Mouse (Mus musculus) thymus, postnatal 36 days (tissue): Measurements from ENCODE around the gene Itga8.

Source experiments
- DNase-seq, 2 experiments: peaks; one replicate each; pipeline ENCODE4 v3.0.0; 2022; ENCODE audit warnings: mixed read lengths in 2 of 2

The Itga8 gene

GRCm38 (mm10) chr2:12293458-12293857 is 8.3 kb downstream of the Itga8 start:
- DNase-seq, result no peak

GRCm38 (mm10) chr2:12292023-12292820 is 9.5 kb downstream of the Itga8 start:
- DNase-seq, result no peak

- DNase-seq, result no peak
Measured at GRCm38 (mm10) chr2:12290235-12290634, 11.5 kb downstream of the Itga8 start.

- DNase-seq, result no peak
Measured at GRCm38 (mm10) chr2:12287831-12288230, 13.9 kb downstream of the Itga8 start.

GRCm38 (mm10) chr2:12280664-12281063 is 21.1 kb downstream of the Itga8 start:
- DNase-seq, result no peak

- no peak for DNase-seq
Measured at GRCm38 (mm10) chr2:12279070-12279612, 22.6 kb downstream of the Itga8 start.

GRCm38 (mm10) chr2:12256635-12257317 is 44.9 kb downstream of the Itga8 start:
- no peak for DNase-seq

GRCm38 (mm10) chr2:12255901-12256300 is 45.8 kb downstream of the Itga8 start:
- DNase-seq, result no peak

GRCm38 (mm10) chr2:12235345-12235744 is 66.4 kb downstream of the Itga8 start:
- no peak for DNase-seq

GRCm38 (mm10) chr2:12229721-12230120 is 72.0 kb downstream of the Itga8 start:
- no peak for DNase-seq

GRCm38 (mm10) chr2:12228335-12228734 is 73.4 kb downstream of the Itga8 start:
- DNase-seq, result no peak

- DNase-seq, result no peak
Measured at GRCm38 (mm10) chr2:12227243-12227642, 74.5 kb downstream of the Itga8 start.

GRCm38 (mm10) chr2:12226367-12226766 is 75.4 kb downstream of the Itga8 start:
- DNase-seq, result no peak

GRCm38 (mm10) chr2:12221671-12222070 is 80.1 kb downstream of the Itga8 start:
- no peak for DNase-seq

- no peak for DNase-seq
Measured at GRCm38 (mm10) chr2:12213464-12213790, 88.3 kb downstream of the Itga8 start.

- no peak for DNase-seq
Measured at GRCm38 (mm10) chr2:12212662-12213463, 88.9 kb downstream of the Itga8 start.

- DNase-seq, result no peak
Measured at GRCm38 (mm10) chr2:12208142-12208541, 93.6 kb downstream of the Itga8 start.

GRCm38 (mm10) chr2:12206353-12206752 is 95.4 kb downstream of the Itga8 start:
- no peak for DNase-seq

- DNase-seq, result no peak
Measured at GRCm38 (mm10) chr2:12205875-12206274, 95.8 kb downstream of the Itga8 start.

GRCm38 (mm10) chr2:12203231-12203630 is 98.5 kb downstream of the Itga8 start:
- no peak for DNase-seq

- DNase-seq, result no peak
Measured at GRCm38 (mm10) chr2:12198699-12199098, 103.0 kb downstream of the Itga8 start.

GRCm38 (mm10) chr2:12198214-12198613 is 103.5 kb downstream of the Itga8 start:
- no peak for DNase-seq

GRCm38 (mm10) chr2:12197711-12198110 is 104.0 kb downstream of the Itga8 start:
- DNase-seq, result no peak
